Comparison of ENCODE assay signal across 8 mouse cellular contexts in genomic region chr10:115664567-115664966, GRCm38 (mm10).
DNase-seq lines count a peak whose midpoint lies in the region; ATAC-seq lines count a peak whose summit lies in the region.

No protein-coding gene starts in this region.

- 0 out of 2 replicates have a peak overlapping the region, but pooled peaks have one; percentile 9 for H3K9ac ChIP-seq in hindbrain, embryonic 16.5 days (ENCODE audit: low read depth, low read length)
- no peak overlapping the region for H3K9ac ChIP-seq in midbrain, embryonic 16.5 days (ENCODE audit: low read depth, low read length)

- peak overlapping the region; percentile 30 for H3K4me3 ChIP-seq in hindbrain, embryonic 16.5 days (ENCODE audit: low read length)
- H3K4me3 ChIP-seq in midbrain, embryonic 16.5 days (ENCODE audit: low read depth, low read length) = peak overlapping the region; percentile 21
- H3K4me3 ChIP-seq in limb, embryonic 10.5 days = no peak overlapping the region

- no peak overlapping the region for H3K27ac ChIP-seq in hindbrain, embryonic 16.5 days (ENCODE audit: low read depth, low read length)
- H3K27ac ChIP-seq in midbrain, embryonic 16.5 days (ENCODE audit: low read length) = 0 out of 2 replicates have a peak overlapping the region, but pooled peaks have one; percentile 3
- no peak overlapping the region for H3K27ac ChIP-seq in limb, embryonic 10.5 days

- peak overlapping the region; percentile 56 for H3K4me2 ChIP-seq in hindbrain, embryonic 16.5 days (ENCODE audit: low read length)
- H3K4me2 ChIP-seq in midbrain, embryonic 16.5 days (ENCODE audit: low read length) = peak overlapping the region; percentile 53

- WGBS in hindbrain, embryonic 16.5 days = 42% methylated on average over 19 of the region's 19 CpGs
- WGBS in midbrain, embryonic 16.5 days = 38% methylated on average over 19 of the region's 19 CpGs
- WGBS in limb, embryonic 10.5 days = 88% methylated on average over 19 of the region's 19 CpGs

- H3K36me3 ChIP-seq in hindbrain, embryonic 16.5 days (ENCODE audit: control insufficient read depth, insufficient read depth, low read length) = no peaks in the 10 kb centered on the region
- no peaks in the 10 kb centered on the region for H3K36me3 ChIP-seq in midbrain, embryonic 16.5 days (ENCODE audit: control insufficient read depth, insufficient read depth, low read length)
- H3K36me3 ChIP-seq in limb, embryonic 10.5 days = no peaks in the 10 kb centered on the region

- H3K4me1 ChIP-seq in hindbrain, embryonic 16.5 days (ENCODE audit: control insufficient read depth, insufficient read depth, low read depth, low read length) = no peaks in the 10 kb centered on the region
- no peaks in the 10 kb centered on the region for H3K4me1 ChIP-seq in midbrain, embryonic 16.5 days (ENCODE audit: control insufficient read depth, insufficient read depth, low read length)
- H3K4me1 ChIP-seq in limb, embryonic 10.5 days = no peaks in the 10 kb centered on the region

- H3K27me3 ChIP-seq in hindbrain, embryonic 16.5 days (replicated peaks; ENCODE audit: control insufficient read depth, insufficient read depth, low read length) = no peaks in the 10 kb centered on the region
- H3K27me3 ChIP-seq in midbrain, embryonic 16.5 days (ENCODE audit: control insufficient read depth, insufficient read depth, low read depth, low read length) = no peaks in the 10 kb centered on the region
- H3K27me3 ChIP-seq in limb, embryonic 10.5 days (ENCODE audit: low read depth, poor library complexity, severe bottlenecking) = no peaks in the 10 kb centered on the region

- no peaks in the 10 kb centered on the region for H3K9me3 ChIP-seq in hindbrain, embryonic 16.5 days (ENCODE audit: control insufficient read depth, low read length)
- no peaks in the 10 kb centered on the region for H3K9me3 ChIP-seq in midbrain, embryonic 16.5 days (replicated peaks; ENCODE audit: control insufficient read depth, low read length, poor library complexity, severe bottlenecking)
- no peaks in the 10 kb centered on the region for H3K9me3 ChIP-seq in limb, embryonic 10.5 days (replicated peaks)

- peak; percentile 4 for DNase-seq in kidney, adult 18-20 months
- no peak for DNase-seq in kidney, adult 11 months
- DNase-seq in cerebellum, postnatal 25 days = peak; percentile 22 to 53
- no peak for DNase-seq in limb, embryonic 10.5 days (ENCODE audit: low spot score)
- DNase-seq in right cerebral cortex, postnatal 14 days = no peak
- DNase-seq in heart, postnatal 4 days = no peak

- ATAC-seq in hindbrain, embryonic 16.5 days = peak; percentile 80
- peak; percentile 79 for ATAC-seq in midbrain, embryonic 16.5 days

Comparison
In these comparisons a context has a peak if more than half of its experiments do, and no peak if none do; other contexts are left out.
1. DNase-seq: peak in kidney, adult 18-20 months (single experiment) and cerebellum, postnatal 25 days (2 of 2); none in kidney, adult 11 months (single experiment), limb, embryonic 10.5 days (single experiment), right cerebral cortex, postnatal 14 days (single experiment) and heart, postnatal 4 days (single experiment).